Mouse (Mus musculus) ES-E14 (cell line): ENCODE measurements around the gene Prr5l.

Experiments
- CHD2 ChIP-seq: IDR thresholded peaks from 2 replicates; pipeline ENCODE4 v1.6.1; 2014; ENCODE audit warnings: mild to moderate bottlenecking, low read depth, low read length, inconsistent platforms
- HCFC1 ChIP-seq: IDR thresholded peaks from 2 replicates; pipeline ENCODE4 v1.6.1; 2012; ENCODE audit warnings: low read length, inconsistent platforms, borderline replicate concordance; ENCODE audit not compliant: insufficient read depth
- MAFK ChIP-seq: IDR thresholded peaks from 2 replicates; pipeline ENCODE4 v1.6.1; 2014; ENCODE audit warnings: mild to moderate bottlenecking, low read depth, low read length, inconsistent platforms; ENCODE audit not compliant: insufficient read depth
- ZC3H11A ChIP-seq: IDR thresholded peaks from 2 replicates; pipeline ENCODE4 v1.6.1; 2012; ENCODE audit warnings: low read depth, mild to moderate bottlenecking, inconsistent platforms, low read length, borderline replicate concordance

DNA sequence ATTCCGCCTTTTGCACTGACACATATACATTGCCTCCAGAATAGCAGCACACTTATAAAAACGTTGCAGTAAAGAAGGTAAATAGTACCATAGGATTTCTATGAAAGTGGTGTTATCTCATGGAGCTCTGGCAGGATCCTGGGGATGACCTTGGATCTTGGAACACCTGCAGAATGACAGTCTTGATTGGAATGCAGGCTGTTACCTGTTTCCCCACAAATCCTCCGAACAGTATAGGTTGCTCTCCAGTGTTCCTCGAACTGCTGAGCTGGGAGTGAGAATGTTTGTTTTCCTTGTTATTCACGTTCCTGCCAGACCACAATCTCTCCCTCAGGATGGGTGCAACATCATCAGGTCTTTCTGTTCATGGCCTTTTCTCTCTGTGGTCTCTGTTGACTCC is 75.1 kb downstream of the Prr5l start:
- no peak for TF ChIP-seq MAFK
- no peak for TF ChIP-seq CHD2
- TF ChIP-seq ZC3H11A = no peak
- TF ChIP-seq HCFC1 = no peak
